18 mouse cellular contexts compared by ENCODE assay signal in the genomic region with DNA sequence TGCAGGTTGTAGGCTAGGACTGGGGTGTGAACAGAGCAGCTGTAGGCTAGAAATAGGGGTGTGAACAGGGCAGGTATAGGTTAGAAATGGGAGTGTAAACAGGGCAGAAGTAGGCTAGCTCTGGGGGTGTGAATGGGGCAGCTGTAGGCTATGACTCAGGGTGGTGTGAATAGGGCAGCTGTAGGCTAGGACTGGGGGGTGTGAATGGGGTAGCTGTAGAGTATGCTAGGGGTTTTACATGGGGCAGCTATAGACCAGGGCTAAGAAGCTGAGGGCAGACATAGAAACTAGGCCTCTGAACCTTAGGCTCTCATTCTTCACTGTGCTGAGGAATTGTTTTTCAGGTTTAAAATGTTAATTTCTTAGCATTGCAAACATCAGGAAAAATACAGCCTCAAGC.
DNase-seq lines count a peak whose midpoint lies in the region; ATAC-seq and TF ChIP-seq lines count a peak whose summit lies in the region.
"Had no signal": no experiment of that assay in that cellular context is flagged by ENCODE, and none has a peak within 500 bp of the region (broad histone marks: within the 10 kb centered on the region; RNA-seq: fewer than 3 reads in every experiment).

No protein-coding gene starts in this region.

- TF ChIP-seq CTCF in lung, embryonic 14.5 days (IDR thresholded peaks at IDR 0.05; ENCODE audit: low read depth): no peak

- no peak overlapping the region for H3K4me2 ChIP-seq in forebrain, embryonic 16.5 days (ENCODE audit: low read length)
- no peak overlapping the region for H3K4me2 ChIP-seq in forebrain, embryonic 13.5 days
- H3K4me2 ChIP-seq in hindbrain, embryonic 16.5 days (ENCODE audit: low read length): no peak overlapping the region
- H3K4me2 ChIP-seq in hindbrain, embryonic 12.5 days (replicated peaks): no peak overlapping the region
- H3K4me2 ChIP-seq in lung, embryonic 14.5 days: no peak overlapping the region
- H3K4me2 ChIP-seq: embryonic facial prominence, embryonic 15.5 days; heart, embryonic 11.5 days; heart, embryonic 15.5 days had no signal

- no peaks in the 10 kb centered on the region for H3K4me1 ChIP-seq in forebrain, embryonic 16.5 days (replicated peaks; ENCODE audit: control insufficient read depth, insufficient read depth, low read length)
- H3K4me1 ChIP-seq in forebrain, embryonic 13.5 days: no peaks in the 10 kb centered on the region
- H3K4me1 ChIP-seq in hindbrain, embryonic 16.5 days (ENCODE audit: control insufficient read depth, insufficient read depth, low read depth, low read length): no peaks in the 10 kb centered on the region
- H3K4me1 ChIP-seq in hindbrain, embryonic 12.5 days: no peaks in the 10 kb centered on the region
- no peaks in the 10 kb centered on the region for H3K4me1 ChIP-seq in lung, embryonic 14.5 days (ENCODE audit: insufficient read depth)
- H3K4me1 ChIP-seq: embryonic facial prominence, embryonic 15.5 days; heart, embryonic 15.5 days had no signal

- no peak overlapping the region for H3K27ac ChIP-seq in forebrain, embryonic 16.5 days (ENCODE audit: low read length)
- H3K27ac ChIP-seq in forebrain, embryonic 13.5 days: no peak overlapping the region
- no peak overlapping the region for H3K27ac ChIP-seq in hindbrain, embryonic 16.5 days (ENCODE audit: low read depth, low read length)
- no peak overlapping the region for H3K27ac ChIP-seq in hindbrain, embryonic 12.5 days
- no peak overlapping the region for H3K27ac ChIP-seq in lung, embryonic 14.5 days (ENCODE audit: low read depth)
- H3K27ac ChIP-seq: embryonic facial prominence, embryonic 15.5 days; heart, adult 2 months; heart, embryonic 15.5 days had no signal

- no peak overlapping the region for H3K4me3 ChIP-seq in forebrain, embryonic 16.5 days (replicated peaks; ENCODE audit: low read length)
- no peak overlapping the region for H3K4me3 ChIP-seq in forebrain, embryonic 13.5 days
- H3K4me3 ChIP-seq in hindbrain, embryonic 16.5 days (ENCODE audit: low read length): no peak overlapping the region
- H3K4me3 ChIP-seq in hindbrain, embryonic 12.5 days: no peak overlapping the region
- H3K4me3 ChIP-seq in lung, embryonic 14.5 days (ENCODE audit: low read depth, low read length): no peak overlapping the region
- H3K4me3 ChIP-seq: embryonic facial prominence, embryonic 15.5 days; erythroblast, embryonic 14.5 days; heart, adult 2 months; heart, embryonic 15.5 days had no signal

- 0 out of 2 replicates have a peak, but pooled peaks cover 2% of the 10 kb centered on the region for H3K36me3 ChIP-seq in forebrain, embryonic 16.5 days (ENCODE audit: control insufficient read depth, insufficient read depth)
- peaks cover 30% of the 10 kb centered on the region for H3K36me3 ChIP-seq in forebrain, embryonic 13.5 days (ENCODE audit: poor library complexity, severe bottlenecking)
- H3K36me3 ChIP-seq in hindbrain, embryonic 16.5 days (ENCODE audit: control insufficient read depth, insufficient read depth, low read length): peaks cover 8% of the 10 kb centered on the region
- 0 out of 2 replicates have a peak, but pooled peaks cover 11% of the 10 kb centered on the region for H3K36me3 ChIP-seq in hindbrain, embryonic 12.5 days
- H3K36me3 ChIP-seq in lung, embryonic 14.5 days (ENCODE audit: insufficient read depth): peaks cover 6% of the 10 kb centered on the region; the same call in 1 of the 2 replicates

- no peak overlapping the region for H3K9ac ChIP-seq in forebrain, embryonic 16.5 days (replicated peaks; ENCODE audit: low read depth, low read length)
- no peak overlapping the region for H3K9ac ChIP-seq in forebrain, embryonic 13.5 days
- no peak overlapping the region for H3K9ac ChIP-seq in hindbrain, embryonic 16.5 days (ENCODE audit: low read depth, low read length)
- H3K9ac ChIP-seq in hindbrain, embryonic 12.5 days: no peak overlapping the region
- no peak overlapping the region for H3K9ac ChIP-seq in lung, embryonic 14.5 days
- H3K9ac ChIP-seq: embryonic facial prominence, embryonic 15.5 days; heart, embryonic 15.5 days had no signal

- no peaks in the 10 kb centered on the region for H3K27me3 ChIP-seq in forebrain, embryonic 16.5 days (replicated peaks; ENCODE audit: control insufficient read depth, insufficient read depth, low read length)
- H3K27me3 ChIP-seq in forebrain, embryonic 13.5 days: no peaks in the 10 kb centered on the region
- no peaks in the 10 kb centered on the region for H3K27me3 ChIP-seq in hindbrain, embryonic 16.5 days (replicated peaks; ENCODE audit: control insufficient read depth, insufficient read depth, low read length)
- no peaks in the 10 kb centered on the region for H3K27me3 ChIP-seq in hindbrain, embryonic 12.5 days
- H3K27me3 ChIP-seq in lung, embryonic 14.5 days (ENCODE audit: insufficient read depth, low read length): no peaks in the 10 kb centered on the region
- H3K27me3 ChIP-seq: embryonic facial prominence, embryonic 15.5 days; heart, embryonic 15.5 days had no signal

- ATAC-seq in forebrain, embryonic 16.5 days: peak; percentile 52; the same call in 1 of the 2 replicates
- no peak for ATAC-seq in forebrain, embryonic 13.5 days
- ATAC-seq in hindbrain, embryonic 16.5 days: peak; percentile 37; the same call in 1 of the 2 replicates
- no peak; the same call in 1 of the 2 replicates for ATAC-seq in hindbrain, embryonic 12.5 days (ENCODE audit: low FRiP score)
- peak; percentile 35; the same call in 1 of the 2 replicates for ATAC-seq in lung, embryonic 14.5 days (ENCODE audit: insufficient read depth)
- ATAC-seq: inflammation-experienced regulatory T-cells, adult 6 months had no signal

- no peak for DNase-seq in lung, embryonic 14.5 days
- no peak for DNase-seq in lung, postnatal 10 days
- DNase-seq: adrenal gland, postnatal 10 days; cerebellum, adult 11 months; cerebellum, adult 8-10 months; cerebellum, postnatal 14 days; embryo, embryonic 11 days; gastrocnemius, postnatal 10 days; heart, adult 2 months had no signal

- H3K9me3 ChIP-seq in forebrain, embryonic 16.5 days (ENCODE audit: control insufficient read depth, low read length): no peaks in the 10 kb centered on the region
- H3K9me3 ChIP-seq in forebrain, embryonic 13.5 days (replicated peaks): no peaks in the 10 kb centered on the region
- no peaks in the 10 kb centered on the region for H3K9me3 ChIP-seq in hindbrain, embryonic 16.5 days (ENCODE audit: control insufficient read depth, low read length)
- H3K9me3 ChIP-seq in hindbrain, embryonic 12.5 days (replicated peaks): no peaks in the 10 kb centered on the region
- H3K9me3 ChIP-seq in lung, embryonic 14.5 days (ENCODE audit: low read depth, low read length): no peaks in the 10 kb centered on the region
- H3K9me3 ChIP-seq: embryonic facial prominence, embryonic 15.5 days; heart, embryonic 15.5 days had no signal

Comparison
In these comparisons a context has a peak if more than half of its experiments do, and no peak if none do; other contexts are left out.
1. ATAC-seq: peak in forebrain, embryonic 16.5 days (single experiment), hindbrain, embryonic 16.5 days (single experiment) and lung, embryonic 14.5 days (single experiment); none in forebrain, embryonic 13.5 days (single experiment) and hindbrain, embryonic 12.5 days (single experiment).